Mouse (Mus musculus) megakaryocyte, embryonic 14.5 days (primary cell): Measurements from ENCODE around the gene Sppl2a. TPM values are rescaled to one million over a fixed set of nuclear protein-coding genes. Genes with fewer than 3 reads are reported as not detected.
"Not testable (repeated sequence)": the region's sequence is repeated elsewhere in the genome, so short reads cannot be mapped to it uniquely, and the experiment has no call there.

Experiments used
- H3K27me3 ChIP-seq: replicated peaks from 2 replicates; pipeline ENCODE3; 2012; ENCODE audit warnings: inconsistent platforms
- H3K36me3 ChIP-seq: replicated peaks from 2 replicates; pipeline ENCODE3; 2012; ENCODE audit warnings: low read length, inconsistent platforms, mixed read lengths
- H3K4me1 ChIP-seq: 2 replicates; pipeline ENCODE4 v1.6.1; 2012; ENCODE audit warnings: inconsistent platforms
- H3K4me3 ChIP-seq: replicated peaks from 2 replicates; pipeline ENCODE3; 2012; ENCODE audit warnings: moderate library complexity, mild to moderate bottlenecking, inconsistent platforms
- H3K9me3 ChIP-seq: 2 replicates; pipeline ENCODE4 v1.6.1; 2012; ENCODE audit warnings: inconsistent platforms
- FLI1 ChIP-seq: IDR thresholded peaks from 2 replicates; pipeline ENCODE4 v1.6.1; 2012; ENCODE audit warnings: low read length, inconsistent platforms, mixed read lengths
- GATA1 ChIP-seq: IDR thresholded peaks from 3 replicates; pipeline ENCODE4 v1.6.1; 2012; ENCODE audit warnings: mixed read lengths, low read length, inconsistent platforms, borderline replicate concordance
- polyA plus RNA-seq: library from polyadenylated mRNA; stranded (reverse); fragments of >175 nt; gene quantifications from 2 replicates; pipeline ENCODE4 v1.2.3, GENCODE M21; 2012; ENCODE audit warnings: low replicate concordance; ENCODE audit not compliant: insufficient read depth

Gene Sppl2a
- polyA plus RNA-seq: 1.1 and 1.7 TPM in 2 replicates

DNA sequence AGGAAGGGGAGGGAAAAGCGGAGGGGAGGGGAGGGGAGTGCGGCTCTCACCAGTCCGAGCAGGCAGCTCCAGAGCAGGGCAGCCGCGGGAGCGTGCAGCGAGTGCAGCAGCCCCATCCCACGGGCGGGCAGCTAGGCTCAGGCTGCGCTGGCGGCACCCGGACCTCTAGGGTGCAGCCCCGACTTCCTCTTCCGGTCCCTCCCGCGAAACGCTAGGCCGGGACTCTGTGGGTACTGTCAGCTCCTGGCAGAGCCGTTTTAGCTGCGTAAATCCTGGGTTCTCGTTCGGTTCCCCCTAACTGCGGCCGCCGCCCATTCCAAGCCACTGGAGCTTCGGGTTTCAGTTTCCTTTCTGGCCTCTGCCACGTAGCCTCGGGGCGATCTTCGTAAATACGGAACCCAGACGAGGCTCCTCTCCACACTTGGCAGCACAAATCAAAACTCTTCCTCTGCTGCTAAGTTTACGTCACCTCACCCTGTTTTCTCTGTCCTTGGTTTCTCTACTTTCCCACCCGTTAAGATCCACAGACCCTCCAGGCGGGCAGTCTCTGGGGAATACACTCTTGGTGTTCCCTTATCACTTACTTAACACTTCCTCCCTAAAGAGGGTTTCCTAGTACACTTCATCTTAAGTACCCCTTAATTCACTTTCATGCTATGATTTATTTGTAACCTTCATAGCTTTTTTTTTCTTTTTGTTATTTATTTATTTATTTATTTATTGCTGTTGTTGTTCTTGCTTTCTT lies at the start of gene Sppl2a:
Gene Sppl2a, minus strand, starts transcription at position 339 of the 745 bp plus-strand sequence.
- Histone ChIP-seq H3K4me3 (peak within 1 kb of the TSS; percentile 98), H3K27me3 (no peaks in the 10 kb centered on the region), H3K9me3 (no peaks in the 10 kb centered on the region), H3K36me3 (peaks cover 16% of the 10 kb centered on the region), H3K4me1 (peaks cover 35% of the 10 kb centered on the region)
- TF ChIP-seq GATA1: no peak
- TF ChIP-seq FLI1: no peak

- H3K9me3 ChIP-seq: no peaks in the 10 kb centered on the region
- 0 out of 2 replicates have a peak, but pooled peaks cover 3% of the 10 kb centered on the region for H3K4me1 ChIP-seq
- H3K36me3 ChIP-seq: no peaks in the 10 kb centered on the region
- no peak overlapping the region for H3K4me3 ChIP-seq
- TF ChIP-seq GATA1 (no peak), FLI1 (no peak)
- H3K27me3 ChIP-seq: peaks cover 9% of the 10 kb centered on the region
Observed at GRCm38 (mm10) chr2:126977428-126977827, 44.4 kb upstream of the Sppl2a start.

- H3K36me3 ChIP-seq: no peaks in the 10 kb centered on the region
- peaks cover 14% of the 10 kb centered on the region for H3K4me1 ChIP-seq
Observed at GRCm38 (mm10) chr2:126961696-126962095, 28.7 kb upstream of the Sppl2a start.

GRCm38 (mm10) chr2:126955671-126956070 lies 22.6 kb upstream of the Sppl2a start:
- H3K27me3 ChIP-seq: no peaks in the 10 kb centered on the region
- TF ChIP-seq FLI1 (no peak), GATA1 (no peak)
- H3K36me3 ChIP-seq: no peaks in the 10 kb centered on the region
- no peaks in the 10 kb centered on the region for H3K9me3 ChIP-seq
- no peak overlapping the region for H3K4me3 ChIP-seq
- H3K4me1 ChIP-seq: peaks cover 12% of the 10 kb centered on the region

More at GRCm38 (mm10) chr2:126961696-126962095, 28.7 kb upstream of the Sppl2a start:
- Histone ChIP-seq H3K9me3 (peaks cover 2% of the 10 kb centered on the region; the same call in 1 of the 2 replicates), H3K4me3 (no peak overlapping the region), H3K27me3 (peaks cover 6% of the 10 kb centered on the region)
- TF ChIP-seq GATA1: no peak
- TF ChIP-seq FLI1: no peak

DNA sequence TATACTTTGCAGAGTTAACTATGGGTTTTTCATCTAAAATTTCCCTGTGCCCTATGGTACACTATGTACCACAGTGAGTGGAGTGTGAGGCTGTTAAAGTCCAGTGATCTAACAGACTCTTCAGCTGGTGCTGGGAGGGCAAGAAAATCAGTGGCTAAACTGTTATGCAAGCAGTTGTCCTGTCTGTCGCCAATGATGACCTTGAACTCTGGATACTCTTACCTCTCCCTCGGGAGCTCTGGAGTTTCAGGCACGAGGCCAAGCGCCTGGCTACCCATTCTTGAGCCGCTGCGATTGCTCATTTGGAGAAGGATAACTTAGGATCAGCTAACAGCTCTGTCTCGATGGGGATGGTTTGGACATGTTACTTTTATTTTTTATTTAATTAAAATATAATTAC lies 18.1 kb upstream of the Sppl2a start:
- H3K4me3 ChIP-seq: no peak overlapping the region
- no peaks in the 10 kb centered on the region for H3K36me3 ChIP-seq
- H3K4me1 ChIP-seq: peaks cover 26% of the 10 kb centered on the region
- TF ChIP-seq GATA1 (no peak), FLI1 (no peak)
- no peaks in the 10 kb centered on the region for H3K27me3 ChIP-seq
- H3K9me3 ChIP-seq: no peaks in the 10 kb centered on the region

DNA sequence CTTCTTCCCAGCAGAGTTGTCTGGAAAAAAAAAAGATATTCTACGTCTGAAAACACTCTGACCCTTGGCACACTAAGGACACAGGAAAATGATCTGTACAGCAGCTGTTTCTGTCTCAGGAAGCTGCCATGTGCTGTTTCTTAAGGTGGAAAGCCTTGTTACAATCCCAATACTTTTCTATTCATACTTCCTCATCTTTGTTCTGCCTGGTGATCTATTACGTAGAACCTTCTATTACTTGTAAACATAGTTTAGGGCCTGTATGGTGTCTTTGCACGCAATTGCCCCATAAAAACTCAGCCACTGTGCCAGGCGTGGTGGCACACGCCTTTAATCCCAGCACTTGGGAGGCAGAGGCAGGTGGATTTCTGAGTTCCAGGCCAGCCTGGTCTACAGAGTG lies 17.4 kb upstream of the Sppl2a start:
- Histone ChIP-seq H3K4me3 (no peak overlapping the region), H3K4me1 (peaks cover 32% of the 10 kb centered on the region), H3K27me3 (no peaks in the 10 kb centered on the region), H3K9me3 (no peaks in the 10 kb centered on the region), H3K36me3 (no peaks in the 10 kb centered on the region)
- TF ChIP-seq GATA1 (no peak), FLI1 (no peak)

GRCm38 (mm10) chr2:126949856-126950255 lies 16.8 kb upstream of the Sppl2a start:
- Histone ChIP-seq H3K36me3 (no peaks in the 10 kb centered on the region), H3K4me1 (peaks cover 32% of the 10 kb centered on the region), H3K9me3 (no peaks in the 10 kb centered on the region), H3K4me3 (no peak overlapping the region), H3K27me3 (no peaks in the 10 kb centered on the region)
- TF ChIP-seq FLI1 (no peak), GATA1 (no peak)

- not testable (repeated sequence) for H3K9me3 ChIP-seq, H3K27me3 ChIP-seq, H3K36me3 ChIP-seq, H3K4me3 ChIP-seq
- H3K4me1 ChIP-seq: peaks cover 32% of the 10 kb centered on the region
Observed at GRCm38 (mm10) chr2:126949297-126949696, 16.3 kb upstream of the Sppl2a start.

- Histone ChIP-seq H3K27me3 (no peaks in the 10 kb centered on the region), H3K4me1 (peaks cover 32% of the 10 kb centered on the region), H3K36me3 (no peaks in the 10 kb centered on the region), H3K4me3 (no peak overlapping the region), H3K9me3 (no peaks in the 10 kb centered on the region)
- TF ChIP-seq FLI1 (no peak), GATA1 (no peak)
Observed at GRCm38 (mm10) chr2:126948231-126948630, 15.2 kb upstream of the Sppl2a start.

DNA sequence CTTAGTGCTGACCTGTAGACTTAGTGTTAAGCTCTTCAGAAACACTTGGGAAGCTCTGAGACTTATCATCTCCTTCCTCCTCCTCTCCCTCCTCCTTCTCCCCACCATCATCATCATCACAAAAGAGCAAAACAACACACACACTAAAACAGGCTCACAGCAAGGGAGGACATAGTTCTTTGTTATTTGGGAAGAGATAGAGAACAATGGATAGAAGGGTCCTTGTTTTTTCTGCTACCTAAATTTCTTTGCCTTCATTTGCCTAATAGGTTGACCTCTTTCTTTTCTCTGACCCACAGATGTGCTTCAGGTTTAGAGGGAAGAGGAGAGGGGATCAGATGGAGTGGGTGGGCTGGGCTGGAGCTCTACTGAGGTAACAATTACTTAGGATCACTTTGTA lies 14.6 kb upstream of the Sppl2a start:
- Histone ChIP-seq H3K9me3 (no peaks in the 10 kb centered on the region), H3K4me3 (no peak overlapping the region), H3K4me1 (peaks cover 32% of the 10 kb centered on the region), H3K27me3 (no peaks in the 10 kb centered on the region), H3K36me3 (no peaks in the 10 kb centered on the region)
- TF ChIP-seq FLI1: no peak
- no peak for TF ChIP-seq GATA1
